Mouse (Mus musculus) NIH3T3 (cell line): ENCODE data around the gene Gjd3.

Source experiments
- DNase-seq: peaks from one replicate; pipeline ENCODE4 v3.0.0-alpha.2; 2012; ENCODE audit warnings: low read depth

Gene Gjd3

GRCm38 (mm10) chr11:98963191-98964021 is 19.4 kb downstream of the Gjd3 start:
- peak; percentile 90 for DNase-seq

- DNase-seq, result no peak
Observed at GRCm38 (mm10) chr11:98962421-98963095, 20.3 kb downstream of the Gjd3 start.

GRCm38 (mm10) chr11:98961766-98962165 is 21.1 kb downstream of the Gjd3 start:
- no peak for DNase-seq

GRCm38 (mm10) chr11:98961051-98961592 is 21.7 kb downstream of the Gjd3 start:
- peak; percentile 59 for DNase-seq

GRCm38 (mm10) chr11:98960313-98960906 is 22.4 kb downstream of the Gjd3 start:
- DNase-seq, result peak; percentile 83

GRCm38 (mm10) chr11:98959437-98960312 is 23.1 kb downstream of the Gjd3 start:
- peak; percentile 80 for DNase-seq

- DNase-seq, result no peak
Observed at GRCm38 (mm10) chr11:98956340-98956739, 26.5 kb downstream of the Gjd3 start.

- DNase-seq, result no peak
Observed at GRCm38 (mm10) chr11:98955707-98956235, 27.0 kb downstream of the Gjd3 start.

GRCm38 (mm10) chr11:98954801-98955706 is 27.8 kb downstream of the Gjd3 start:
- no peak for DNase-seq

- peak; percentile 86 for DNase-seq
Observed at GRCm38 (mm10) chr11:98954373-98954772, 28.4 kb downstream of the Gjd3 start.

- DNase-seq, result no peak
Observed at GRCm38 (mm10) chr11:98953835-98954320, 28.9 kb downstream of the Gjd3 start.

- DNase-seq, result no peak
Observed at GRCm38 (mm10) chr11:98953361-98953760, 29.5 kb downstream of the Gjd3 start.

- DNase-seq, result no peak
Observed at GRCm38 (mm10) chr11:98952736-98953135, 30.1 kb downstream of the Gjd3 start.

GRCm38 (mm10) chr11:98952111-98952510 is 30.7 kb downstream of the Gjd3 start:
- DNase-seq, result no peak

GRCm38 (mm10) chr11:98951026-98951906 is 31.6 kb downstream of the Gjd3 start:
- DNase-seq, result peak; percentile 99

GRCm38 (mm10) chr11:98950484-98950883 is 32.3 kb downstream of the Gjd3 start:
- no peak for DNase-seq

GRCm38 (mm10) chr11:98949958-98950460 is 32.8 kb downstream of the Gjd3 start:
- no peak for DNase-seq

GRCm38 (mm10) chr11:98949242-98949957 is 33.4 kb downstream of the Gjd3 start:
- DNase-seq, result no peak
